Mouse (Mus musculus): ENCODE results near the gene Zfp524.

- TF ChIP-seq POLR2A (IDR thresholded peaks at IDR 0.05; ENCODE audit: insufficient read length, low read depth): no peak
- no peak for TF ChIP-seq USF1 (IDR thresholded peaks at IDR 0.05; ENCODE audit: low read depth)
- no peak for TF ChIP-seq POLR2AphosphoS2 (IDR thresholded peaks at IDR 0.05; ENCODE audit: insufficient read length, low read depth)
- TF ChIP-seq E2F4 (IDR thresholded peaks at IDR 0.05; ENCODE audit: insufficient read depth): no peak
Measured at GRCm38 (mm10) chr7:4988250-4988649, 26.0 kb upstream of the Zfp524 start.
